Mouse (Mus musculus): ENCODE measurements around the gene Atp6v0c. TPM values are rescaled to one million over a fixed set of nuclear protein-coding genes. Genes with fewer than 3 reads are reported as not detected.

Atp6v0c gene
- polyA plus RNA-seq, 1 experiment from 2014 or later = 445 TPM

DNA sequence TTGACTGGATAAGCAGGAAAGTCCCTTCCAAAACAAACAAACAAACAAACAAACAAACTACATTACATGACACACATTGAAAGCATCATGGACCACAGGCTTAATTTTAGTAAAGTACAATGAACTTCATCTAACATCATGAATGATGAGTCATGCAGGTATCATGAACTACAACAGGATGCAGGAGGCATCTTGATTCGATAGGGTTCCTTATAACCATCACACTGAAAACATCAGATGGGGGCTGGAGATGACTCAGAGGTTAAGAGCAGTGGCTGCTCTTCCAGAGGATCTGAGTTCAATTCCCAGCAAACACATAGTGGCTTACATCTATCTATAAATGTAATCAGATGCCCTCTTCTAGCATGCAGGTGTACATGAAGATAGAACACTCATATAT is 41.9 kb downstream of the Atp6v0c start:
- H3K9ac ChIP-seq (replicated peaks) = no peak overlapping the region
- no peaks in the 10 kb centered on the region for H3K36me3 ChIP-seq (replicated peaks; ENCODE audit: insufficient read depth, low read length)
- no peak for DNase-seq
- no peaks in the 10 kb centered on the region for H3K9me3 ChIP-seq (ENCODE audit: low read length)
- no peak overlapping the region for H3K4me3 ChIP-seq (ENCODE audit: low read depth, low read length)
- no peaks in the 10 kb centered on the region for H3K27me3 ChIP-seq (ENCODE audit: insufficient read depth, low read length)
- no peak overlapping the region for H3K27ac ChIP-seq (ENCODE audit: low read depth)
- TF ChIP-seq CTCF (IDR thresholded peaks at IDR 0.05; ENCODE audit: low read depth) (no peak), EP300 (IDR thresholded peaks at IDR 0.05; ENCODE audit: low read depth) (no peak)
- no peak for ATAC-seq
- no peak overlapping the region for H3K4me2 ChIP-seq (ENCODE audit: low read depth, low read length)
- H3K4me1 ChIP-seq (ENCODE audit: insufficient read depth) = peaks cover 11% of the 10 kb centered on the region; the same call in 1 of the 2 replicates
- WGBS (ENCODE audit: insufficient replicate concordance) = 72% methylated on average over 1 of the region's 1 CpGs

DNA sequence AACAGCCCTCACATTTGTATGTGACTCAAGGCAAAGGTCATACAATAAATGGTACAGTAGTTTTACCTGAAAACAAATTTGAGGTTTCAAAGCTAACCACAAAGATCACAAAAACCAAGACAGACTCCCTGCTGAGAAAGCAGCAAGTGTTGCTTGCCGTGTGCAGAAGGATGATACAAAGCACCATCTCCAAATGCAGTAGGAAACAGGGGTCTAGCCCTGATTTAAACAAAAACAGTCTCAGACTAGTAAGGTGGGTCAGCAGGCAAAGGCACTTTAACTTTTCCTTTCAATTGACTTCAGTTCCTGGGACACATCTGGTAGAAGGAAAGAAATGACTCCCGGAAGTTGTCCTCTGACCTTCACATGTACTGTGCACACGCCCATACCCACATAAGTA is 42.7 kb downstream of the Atp6v0c start:
- H3K36me3 ChIP-seq (replicated peaks; ENCODE audit: insufficient read depth, low read length) = no peaks in the 10 kb centered on the region
- H3K27ac ChIP-seq (ENCODE audit: low read depth) = no peak overlapping the region
- H3K4me3 ChIP-seq (ENCODE audit: low read depth, low read length) = no peak overlapping the region
- peaks cover 11% of the 10 kb centered on the region; the same call in 1 of the 2 replicates for H3K4me1 ChIP-seq (ENCODE audit: insufficient read depth)
- H3K9ac ChIP-seq (replicated peaks) = no peak overlapping the region
- no peaks in the 10 kb centered on the region for H3K27me3 ChIP-seq (ENCODE audit: insufficient read depth, low read length)
- 71% methylated on average over 3 of the region's 3 CpGs for WGBS (ENCODE audit: insufficient replicate concordance)
- ATAC-seq (no peak), DNase-seq (no peak)
- H3K9me3 ChIP-seq (ENCODE audit: low read length) = no peaks in the 10 kb centered on the region
- TF ChIP-seq CTCF (IDR thresholded peaks at IDR 0.05; ENCODE audit: low read depth) (no peak), EP300 (IDR thresholded peaks at IDR 0.05; ENCODE audit: low read depth) (no peak)
- H3K4me2 ChIP-seq (ENCODE audit: low read depth, low read length) = no peak overlapping the region

DNA sequence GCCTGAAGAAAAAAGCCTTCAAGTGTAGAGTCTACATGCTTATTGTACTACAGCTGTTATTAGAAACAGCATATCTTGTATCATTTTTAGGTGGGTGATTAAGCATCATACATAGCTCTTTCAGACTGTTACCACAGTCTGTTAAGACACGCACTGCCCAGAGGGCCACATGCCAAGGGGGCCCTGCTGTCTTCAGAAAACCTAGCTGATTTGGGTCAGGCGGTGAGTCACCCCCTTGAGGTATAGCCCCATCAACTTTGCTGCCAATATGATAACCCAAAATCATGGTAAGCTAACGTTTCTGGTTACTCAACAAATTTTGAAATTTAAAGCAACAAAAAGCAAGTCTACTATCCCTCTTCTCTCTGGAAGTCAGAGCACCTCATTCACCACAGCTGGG is 50.1 kb downstream of the Atp6v0c start:
- Histone ChIP-seq H3K27ac (ENCODE audit: low read depth) (no peak overlapping the region), H3K4me3 (ENCODE audit: low read depth, low read length) (no peak overlapping the region), H3K9ac (replicated peaks) (no peak overlapping the region), H3K9me3 (ENCODE audit: low read length) (no peaks in the 10 kb centered on the region), H3K36me3 (replicated peaks; ENCODE audit: insufficient read depth, low read length) (no peaks in the 10 kb centered on the region), H3K4me2 (ENCODE audit: low read depth, low read length) (no peak overlapping the region), H3K4me1 (ENCODE audit: insufficient read depth) (0 out of 2 replicates have a peak, but pooled peaks cover 3% of the 10 kb centered on the region), H3K27me3 (ENCODE audit: insufficient read depth, low read length) (no peaks in the 10 kb centered on the region)
- TF ChIP-seq CTCF (IDR thresholded peaks at IDR 0.05; ENCODE audit: low read depth) = no peak
- TF ChIP-seq EP300 (IDR thresholded peaks at IDR 0.05; ENCODE audit: low read depth) = no peak
- 78% methylated on average over 3 of the region's 3 CpGs for WGBS (ENCODE audit: insufficient replicate concordance)
- DNase-seq = no peak
- no peak for ATAC-seq

Other genes starting within 250 kb of the Atp6v0c start
- gene Sbp, start 228.0 kb downstream of the Atp6v0c start, polyA plus RNA-seq (2015; fragmentation: Nextera tagmentation; extraction: Ambion mirVana) = not detected in 2 replicates
- gene Sbpl, start 214.4 kb downstream of the Atp6v0c start, polyA plus RNA-seq (2015; fragmentation: Nextera tagmentation; extraction: Ambion mirVana) = not detected in 2 replicates
- 0.09 and 0.14 TPM in 2 replicates for gene Prss30, start 189.1 kb downstream of the Atp6v0c start, polyA plus RNA-seq (2015; fragmentation: Nextera tagmentation; extraction: Ambion mirVana)
- not detected in 2 replicates for gene Prss22, start 171.6 kb downstream of the Atp6v0c start, polyA plus RNA-seq (2015; fragmentation: Nextera tagmentation; extraction: Ambion mirVana)
- not detected in 2 replicates for gene Prss27, start 131.6 kb downstream of the Atp6v0c start, polyA plus RNA-seq (2015; fragmentation: Nextera tagmentation; extraction: Ambion mirVana)
- gene Kctd5, start 96.2 kb downstream of the Atp6v0c start, polyA plus RNA-seq (2015; fragmentation: Nextera tagmentation; extraction: Ambion mirVana) = 6.8 and 7.7 TPM in 2 replicates
- gene Pdpk1, start 18.8 kb downstream of the Atp6v0c start, polyA plus RNA-seq (2015; fragmentation: Nextera tagmentation; extraction: Ambion mirVana) = 19.3 and 20.5 TPM in 2 replicates
- gene Amdhd2, start 5.9 kb downstream of the Atp6v0c start, polyA plus RNA-seq (2015; fragmentation: Nextera tagmentation; extraction: Ambion mirVana) = 18.5 and 20.0 TPM in 2 replicates
- 2.0 and 4.2 TPM in 2 replicates for gene Tbc1d24, start 35.9 kb upstream of the Atp6v0c start, polyA plus RNA-seq (2015; fragmentation: Nextera tagmentation; extraction: Ambion mirVana)
- gene Ntn3, start 39.8 kb upstream of the Atp6v0c start, polyA plus RNA-seq (2015; fragmentation: Nextera tagmentation; extraction: Ambion mirVana) = 0.37 and 0.45 TPM in 2 replicates
- gene Tedc2, start 51.1 kb upstream of the Atp6v0c start, polyA plus RNA-seq (2015; fragmentation: Nextera tagmentation; extraction: Ambion mirVana) = 6.7 and 7.4 TPM in 2 replicates
- gene Ccnf, start 81.8 kb upstream of the Atp6v0c start, polyA plus RNA-seq (2015; fragmentation: Nextera tagmentation; extraction: Ambion mirVana) = 26.2 and 29.6 TPM in 2 replicates
- not detected in 2 replicates for gene Abca17, start 181.4 kb upstream of the Atp6v0c start, polyA plus RNA-seq (2015; fragmentation: Nextera tagmentation; extraction: Ambion mirVana)
- 6.4 and 7.1 TPM in 2 replicates for gene Abca3, start 182.2 kb upstream of the Atp6v0c start, polyA plus RNA-seq (2015; fragmentation: Nextera tagmentation; extraction: Ambion mirVana)
- 67.4 and 69.9 TPM in 2 replicates for gene Rnps1, start 244.9 kb upstream of the Atp6v0c start, polyA plus RNA-seq (2015; fragmentation: Nextera tagmentation; extraction: Ambion mirVana)